Mouse (Mus musculus) embryonic facial prominence, embryonic 12.5 days (tissue): ENCODE results near the gene Slc35d1. TPM values are rescaled to one million over a fixed set of nuclear protein-coding genes. Genes with fewer than 3 reads are reported as not detected.

Experiments
- ATAC-seq: fragments of 200-750 bp; cut with Nextera tagmentation; 2 replicates; pipeline ENCODE4 v1.8.0; 2017; ENCODE audit not compliant: insufficient number of reproducible peaks, insufficient read depth, low FRiP score, low TSS enrichment
- H3K27ac ChIP-seq: fragments of 300-500 bp; sonication (generic); 2 replicates; pipeline ENCODE4 v1.5.1; 2016; ENCODE audit warnings: mild to moderate bottlenecking
- H3K27me3 ChIP-seq: fragments of 300-500 bp; sonication (generic); 2 replicates; pipeline ENCODE4 v1.6.1; 2016; ENCODE audit warnings: mild to moderate bottlenecking, moderate library complexity
- H3K36me3 ChIP-seq: fragments of 300-500 bp; sonication (generic); 2 replicates; pipeline ENCODE4 v1.6.1; 2016; ENCODE audit warnings: mild to moderate bottlenecking
- H3K4me1 ChIP-seq: fragments of 300-500 bp; sonication (generic); 2 replicates; pipeline ENCODE4 v1.6.1; 2016
- H3K4me2 ChIP-seq: fragments of 300-500 bp; sonication (generic); replicated peaks from 2 replicates; pipeline ENCODE4 v1.6.1; 2016; ENCODE audit warnings: mild to moderate bottlenecking, moderate library complexity
- H3K4me3 ChIP-seq: fragments of 300-500 bp; sonication (generic); 2 replicates; pipeline ENCODE4 v1.5.1; 2016; ENCODE audit warnings: mild to moderate bottlenecking
- H3K9ac ChIP-seq: fragments of 300-500 bp; sonication (generic); 2 replicates; pipeline ENCODE4 v1.6.1; 2016; ENCODE audit warnings: mild to moderate bottlenecking, moderate library complexity
- H3K9me3 ChIP-seq: fragments of 300-500 bp; sonication (generic); 2 replicates; pipeline ENCODE4 v1.6.1; 2016; ENCODE audit warnings: mild to moderate bottlenecking, moderate library complexity
- WGBS: fragments of 180-500 bp; shearing (Covaris S2); methylation state at CpG from one replicate; pipeline ENCODE4 v1.1.7; 2016; 5-methylcytosine and 5-hydroxymethylcytosine counted together
- polyA plus RNA-seq: library from polyadenylated mRNA; unstranded; fragments of >200 nt; fragmentation: Nextera tagmentation; extraction: Ambion mirVana; gene quantifications from 2 replicates; pipeline ENCODE4 v1.2.1, GENCODE M21; 2016

Slc35d1 gene
- polyA plus RNA-seq, 1 experiment from 2014 or later = 14.9 TPM

DNA sequence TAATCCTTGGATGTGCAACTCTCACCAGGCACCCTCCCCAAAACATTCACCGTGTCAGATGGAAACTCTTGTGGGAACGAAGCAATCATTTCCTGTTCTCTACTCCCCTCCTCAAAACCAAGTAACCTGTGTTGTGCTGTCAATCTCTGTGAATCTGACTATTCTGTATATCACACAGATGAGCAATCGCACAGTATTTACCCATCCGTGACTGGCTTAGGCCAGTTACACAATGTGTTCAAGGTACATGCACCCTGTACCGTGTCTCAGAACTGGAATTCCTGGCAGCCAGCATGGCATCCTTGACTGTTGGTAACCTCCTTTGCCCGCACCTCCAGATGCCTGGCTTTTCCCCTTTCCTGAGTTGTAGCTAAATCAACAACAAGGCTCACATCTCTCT is 1.1 kb upstream of the Slc35d1 start:
- no peak for ATAC-seq
- Histone ChIP-seq H3K4me1 (peaks cover 24% of the 10 kb centered on the region), H3K4me3 (no peak overlapping the region), H3K27me3 (no peaks in the 10 kb centered on the region), H3K9me3 (no peaks in the 10 kb centered on the region), H3K27ac (no peak overlapping the region), H3K36me3 (no peaks in the 10 kb centered on the region), H3K9ac (no peak overlapping the region), H3K4me2 (no peak overlapping the region)
- WGBS = 82% methylated on average over 6 of the region's 6 CpGs

GRCm38 (mm10) chr4:103214498-103214924 is 453 bp downstream of the Slc35d1 start:
- Histone ChIP-seq H3K4me3 (peak overlapping the region; percentile 92), H3K27me3 (no peaks in the 10 kb centered on the region), H3K4me1 (peaks cover 24% of the 10 kb centered on the region), H3K4me2 (peak overlapping the region; percentile 70), H3K27ac (peak overlapping the region; percentile 99), H3K9ac (peak overlapping the region; percentile 96), H3K36me3 (0 out of 2 replicates have a peak, but pooled peaks cover 6% of the 10 kb centered on the region), H3K9me3 (no peaks in the 10 kb centered on the region)
- peak; percentile 29 for ATAC-seq
- 0% methylated on average over 47 of the region's 48 CpGs for WGBS

DNA sequence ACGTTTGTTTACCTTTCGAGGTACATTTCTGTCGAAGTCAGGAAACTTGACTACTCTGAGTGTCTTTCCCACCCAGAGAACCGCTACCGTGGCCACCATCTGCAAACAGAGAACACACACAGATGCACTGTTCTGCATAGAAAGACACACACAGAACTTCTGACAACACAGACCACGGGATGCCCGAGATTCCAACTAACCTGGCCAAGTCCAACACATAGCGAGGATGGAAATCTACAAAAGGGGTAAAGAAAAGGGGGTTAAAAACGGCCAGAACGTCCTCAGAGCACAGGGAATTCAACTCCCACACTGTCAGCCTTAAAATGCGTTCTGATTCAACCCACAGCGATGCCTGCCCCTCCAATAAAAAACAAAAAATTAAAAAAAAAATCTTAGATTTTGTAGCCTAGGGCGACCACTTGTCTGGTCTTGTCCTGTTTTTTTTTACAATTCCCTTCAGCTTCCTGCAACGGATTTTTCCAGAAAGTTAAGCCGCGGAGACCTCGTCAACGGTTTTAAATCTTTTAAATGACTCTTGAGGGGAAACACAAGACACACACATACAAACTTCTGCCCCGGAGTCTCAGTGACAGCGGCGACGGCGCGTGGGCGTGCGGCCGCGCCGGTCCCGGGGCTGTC is 986 bp downstream of the Slc35d1 start:
- no peaks in the 10 kb centered on the region for H3K27me3 ChIP-seq
- no peak for ATAC-seq
- H3K27ac ChIP-seq = peak overlapping the region; percentile 99
- H3K9ac ChIP-seq = peak overlapping the region; percentile 96
- H3K4me3 ChIP-seq = peak overlapping the region; percentile 92
- peaks cover 22% of the 10 kb centered on the region for H3K4me1 ChIP-seq
- no peaks in the 10 kb centered on the region for H3K9me3 ChIP-seq
- 2% methylated on average over 30 of the region's 30 CpGs for WGBS
- peak overlapping the region; percentile 70 for H3K4me2 ChIP-seq
- H3K36me3 ChIP-seq = 0 out of 2 replicates have a peak, but pooled peaks cover 12% of the 10 kb centered on the region

DNA sequence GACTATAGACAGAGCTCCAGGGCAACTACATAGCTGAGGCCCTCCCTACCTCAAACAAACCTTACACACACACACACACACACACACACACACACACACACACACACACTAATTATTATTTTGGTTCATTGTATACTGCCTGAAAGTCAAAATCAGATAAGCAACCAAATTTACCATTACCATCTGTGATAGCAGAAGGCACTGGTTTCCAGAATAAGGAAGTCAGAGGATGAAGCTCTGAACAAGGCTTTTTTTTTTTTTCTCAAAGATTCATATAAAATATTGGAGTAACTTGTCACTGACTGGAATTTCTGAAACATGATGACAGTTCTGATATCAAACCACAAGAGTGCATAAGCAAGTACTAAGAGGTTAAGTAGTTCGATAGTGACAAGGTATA is 6.4 kb downstream of the Slc35d1 start:
- no peak for ATAC-seq
- Histone ChIP-seq H3K4me2 (no peak overlapping the region), H3K4me3 (no peak overlapping the region), H3K27me3 (no peaks in the 10 kb centered on the region), H3K4me1 (peaks cover 5% of the 10 kb centered on the region; the same call in 1 of the 2 replicates), H3K36me3 (peaks cover 44% of the 10 kb centered on the region), H3K27ac (no peak overlapping the region), H3K9ac (no peak overlapping the region), H3K9me3 (no peaks in the 10 kb centered on the region)
- 78% methylated on average over 1 of the region's 1 CpGs for WGBS

DNA sequence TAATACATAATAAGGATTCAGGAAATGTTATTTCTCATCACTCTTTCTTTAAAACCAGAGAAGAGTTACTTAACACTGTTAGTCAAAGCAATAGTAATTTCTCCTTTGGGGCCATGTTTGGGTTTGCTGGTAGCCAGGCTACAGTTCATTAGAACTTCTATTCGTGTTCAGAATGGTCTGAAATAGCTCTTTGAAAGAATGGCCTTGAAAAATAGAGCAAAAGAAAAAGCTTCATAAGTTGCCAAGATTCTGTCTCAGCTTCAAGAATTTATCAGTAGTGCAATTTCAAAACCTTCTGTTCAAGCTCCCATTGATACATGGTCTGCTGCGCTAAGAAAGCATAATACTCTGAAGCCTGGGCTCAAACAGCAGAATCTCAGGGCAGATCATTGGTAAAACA is 11.3 kb downstream of the Slc35d1 start:
- Histone ChIP-seq H3K36me3 (peaks cover 44% of the 10 kb centered on the region), H3K4me2 (no peak overlapping the region), H3K9me3 (no peaks in the 10 kb centered on the region), H3K27ac (no peak overlapping the region), H3K27me3 (no peaks in the 10 kb centered on the region), H3K4me1 (no peaks in the 10 kb centered on the region), H3K4me3 (no peak overlapping the region), H3K9ac (no peak overlapping the region)
- 93% methylated on average over 2 of the region's 2 CpGs for WGBS
- no peak for ATAC-seq

GRCm38 (mm10) chr4:103200046-103200445 is 14.9 kb downstream of the Slc35d1 start:
- Histone ChIP-seq H3K36me3 (peaks cover 39% of the 10 kb centered on the region), H3K4me1 (no peaks in the 10 kb centered on the region)
- 93% methylated on average over 1 of the region's 1 CpGs for WGBS

DNA sequence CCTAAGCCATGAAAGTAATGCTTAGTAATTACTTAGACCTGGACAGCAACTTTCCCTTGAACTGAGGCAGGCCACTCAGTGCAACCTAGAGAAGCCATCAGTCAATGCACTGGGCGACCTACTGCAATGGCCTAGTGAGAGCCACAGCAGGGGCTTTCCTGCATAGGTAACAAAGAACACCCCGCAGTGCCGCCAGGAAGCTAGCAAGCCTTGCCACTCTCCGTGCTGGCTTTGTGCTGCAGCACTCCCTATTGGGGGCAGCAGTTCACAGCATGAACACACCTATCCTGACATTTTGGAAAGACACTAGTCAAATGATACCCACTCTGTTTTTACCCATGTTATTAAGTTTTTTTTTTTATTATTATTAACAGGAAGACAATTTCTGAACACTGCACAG is 15.9 kb downstream of the Slc35d1 start:
- 56% methylated on average over 4 of the region's 4 CpGs for WGBS
- no peak overlapping the region for H3K4me3 ChIP-seq
- no peak overlapping the region for H3K27ac ChIP-seq
- peaks cover 36% of the 10 kb centered on the region for H3K36me3 ChIP-seq
- no peak for ATAC-seq
- H3K9ac ChIP-seq = no peak overlapping the region
- no peak overlapping the region for H3K4me2 ChIP-seq
- no peaks in the 10 kb centered on the region for H3K9me3 ChIP-seq
- no peaks in the 10 kb centered on the region for H3K4me1 ChIP-seq
- H3K27me3 ChIP-seq = no peaks in the 10 kb centered on the region

More at GRCm38 (mm10) chr4:103200046-103200445, 14.9 kb downstream of the Slc35d1 start:
- Histone ChIP-seq H3K9ac (no peak overlapping the region), H3K9me3 (no peaks in the 10 kb centered on the region), H3K27ac (no peak overlapping the region), H3K4me3 (no peak overlapping the region), H3K27me3 (no peaks in the 10 kb centered on the region), H3K4me2 (no peak overlapping the region)
- ATAC-seq = no peak

- Histone ChIP-seq H3K27me3 (no peaks in the 10 kb centered on the region), H3K4me3 (no peak overlapping the region), H3K9ac (no peak overlapping the region), H3K27ac (no peak overlapping the region), H3K4me1 (no peaks in the 10 kb centered on the region), H3K36me3 (peaks cover 46% of the 10 kb centered on the region), H3K9me3 (no peaks in the 10 kb centered on the region), H3K4me2 (no peak overlapping the region)
- ATAC-seq = no peak
- 87% methylated on average over 8 of the region's 8 CpGs for WGBS
These were observed 17.6 kb downstream of the Slc35d1 start for GRCm38 (mm10) chr4:103197401-103197800.

DNA sequence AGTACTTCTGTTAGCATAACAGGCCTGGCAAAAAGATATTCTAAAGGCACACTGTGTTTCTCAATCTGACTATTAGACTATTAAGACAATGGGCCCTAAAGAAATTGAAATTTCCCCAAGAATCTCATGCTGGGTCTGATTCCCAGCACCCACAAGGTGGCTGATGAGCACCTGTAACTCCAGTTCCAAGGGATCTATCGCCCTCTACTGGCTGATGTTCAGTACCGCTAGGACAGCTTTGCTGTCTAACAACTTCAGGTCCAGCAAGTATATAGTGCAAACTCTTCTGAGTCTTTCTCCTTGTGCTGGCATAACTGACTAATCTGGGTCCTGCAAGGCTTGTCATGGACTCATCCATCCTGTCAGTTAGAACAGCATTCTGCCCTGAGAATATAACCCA is 22.5 kb downstream of the Slc35d1 start:
- 87% methylated on average over 2 of the region's 2 CpGs for WGBS
- H3K36me3 ChIP-seq = peaks cover 57% of the 10 kb centered on the region
- H3K4me1 ChIP-seq = no peaks in the 10 kb centered on the region
- no peak overlapping the region for H3K27ac ChIP-seq
- no peaks in the 10 kb centered on the region for H3K9me3 ChIP-seq
- H3K4me3 ChIP-seq = no peak overlapping the region
- H3K27me3 ChIP-seq = no peaks in the 10 kb centered on the region
- no peak overlapping the region for H3K9ac ChIP-seq
- no peak for ATAC-seq
- H3K4me2 ChIP-seq = no peak overlapping the region

DNA sequence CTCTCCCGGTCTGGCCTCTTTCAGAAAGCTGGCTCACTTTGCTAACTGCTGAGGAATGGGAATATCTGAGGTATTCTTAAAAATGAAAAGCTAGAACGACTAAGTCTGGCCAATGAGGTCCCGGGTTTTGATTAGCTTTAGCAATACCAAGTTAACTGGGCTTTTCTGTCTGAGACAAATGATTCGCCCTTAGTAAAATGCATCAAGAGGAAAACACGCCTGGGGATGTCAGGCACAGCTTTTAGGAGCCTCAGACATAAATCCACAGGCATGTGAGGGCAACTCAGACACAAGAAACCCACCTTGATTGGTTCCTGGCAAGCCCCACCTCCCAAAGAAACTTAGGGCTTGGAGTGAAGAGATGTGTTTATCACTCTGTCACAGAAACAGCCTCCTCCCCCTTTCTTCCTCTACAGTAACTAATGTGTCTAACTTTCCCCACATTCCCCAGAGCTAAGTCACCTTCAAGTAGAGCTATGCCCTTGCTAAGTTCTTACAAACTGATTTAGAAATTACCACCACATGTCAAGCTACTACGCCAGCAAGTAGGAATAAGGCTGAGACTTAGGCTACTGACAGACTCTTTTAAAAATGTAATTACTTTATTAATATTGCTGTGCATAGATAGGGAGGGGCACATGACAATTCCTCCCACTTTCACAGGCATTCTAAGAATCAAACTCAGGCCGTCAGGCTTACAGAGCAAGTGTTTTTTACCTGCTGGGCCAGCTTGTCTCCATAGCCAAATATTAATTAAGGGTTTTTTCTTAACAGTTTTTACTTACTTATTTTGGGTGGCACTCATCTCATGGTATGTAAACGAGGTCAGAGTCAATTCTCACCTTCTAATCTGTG is 26.0 kb downstream of the Slc35d1 start:
- H3K27ac ChIP-seq = no peak overlapping the region
- peaks cover 52% of the 10 kb centered on the region for H3K36me3 ChIP-seq
- H3K4me1 ChIP-seq = no peaks in the 10 kb centered on the region
- no peaks in the 10 kb centered on the region for H3K9me3 ChIP-seq
- H3K4me3 ChIP-seq = no peak overlapping the region
- H3K27me3 ChIP-seq = no peaks in the 10 kb centered on the region
- 83% methylated on average over 8 of the region's 8 CpGs for WGBS
- ATAC-seq = no peak
- H3K9ac ChIP-seq = no peak overlapping the region
- H3K4me2 ChIP-seq = no peak overlapping the region

DNA sequence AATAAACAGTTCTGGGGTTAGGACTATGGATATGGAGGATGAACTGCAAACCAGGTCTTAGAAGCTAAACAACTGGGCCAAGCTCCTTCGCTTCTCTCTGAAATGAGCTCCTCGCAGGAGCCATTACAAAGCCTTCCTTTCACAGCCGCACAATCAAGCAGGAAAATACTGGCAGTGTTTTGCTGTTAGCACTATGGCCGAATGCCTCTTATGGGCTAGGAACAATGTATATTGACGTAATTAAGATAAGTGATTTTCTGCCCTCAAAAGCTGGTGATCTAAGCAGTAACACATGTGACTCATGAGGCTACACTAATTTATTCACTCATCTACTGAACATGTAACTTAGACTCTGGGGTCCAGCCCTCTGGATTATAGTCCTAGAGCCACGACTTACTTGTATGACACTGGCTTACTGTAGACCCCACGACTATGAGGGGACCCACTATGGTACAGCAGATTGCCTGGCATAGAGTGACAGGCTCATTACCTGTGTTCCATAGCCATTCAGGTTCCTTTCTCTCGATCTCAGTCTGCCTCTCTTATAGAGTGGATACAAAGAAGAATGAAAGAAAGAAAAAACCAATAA is 34.6 kb downstream of the Slc35d1 start:
- no peak for ATAC-seq
- no peak overlapping the region for H3K27ac ChIP-seq
- no peak overlapping the region for H3K4me2 ChIP-seq

More for the DNA sequence above, 34.6 kb downstream of the Slc35d1 start:
- WGBS = 64% methylated on average over 8 of the region's 8 CpGs
- no peaks in the 10 kb centered on the region for H3K27me3 ChIP-seq
- H3K36me3 ChIP-seq = peaks cover 19% of the 10 kb centered on the region
- no peak overlapping the region for H3K9ac ChIP-seq
- no peak overlapping the region for H3K4me3 ChIP-seq
- no peaks in the 10 kb centered on the region for H3K9me3 ChIP-seq
- peaks cover 13% of the 10 kb centered on the region; the same call in 1 of the 2 replicates for H3K4me1 ChIP-seq
